Mouse (Mus musculus) ES-Bruce4 (cell line): ENCODE data around the gene Ncl.

ENCODE experiments used
- CTCF ChIP-seq: IDR thresholded peaks from one replicate; pipeline ENCODE4 v1.8.1; 2011; ENCODE audit warnings: low read depth, low read length
- POLR2A ChIP-seq: IDR thresholded peaks from one replicate; pipeline ENCODE4 v1.8.1; 2011; ENCODE audit warnings: low read length; ENCODE audit not compliant: insufficient read depth

DNA sequence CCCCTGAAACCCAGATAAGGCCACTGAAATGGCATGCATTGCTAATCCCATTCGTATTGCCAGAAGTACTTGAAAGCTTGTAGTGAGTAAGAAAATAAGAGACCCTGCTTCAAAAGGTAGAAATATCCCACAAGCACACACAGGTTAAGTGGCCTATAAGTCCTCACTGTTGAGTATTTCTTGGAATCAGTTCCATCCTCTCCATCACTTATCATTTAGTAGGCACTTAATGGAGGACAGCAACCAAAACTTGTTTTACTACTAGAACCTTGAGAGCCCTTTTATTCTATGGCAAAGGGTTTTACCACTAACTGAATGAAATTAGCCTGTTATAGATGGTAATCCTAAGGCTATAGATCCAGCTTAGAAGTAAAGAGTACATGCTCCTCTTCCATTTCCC, 11.1 kb downstream of the Ncl start:
- TF ChIP-seq POLR2A (no peak), CTCF (no peak)
